9 mouse cellular contexts compared by ENCODE assay signal in genomic region chr3:146783645-146784225, GRCm38 (mm10). TPM values are rescaled to one million over a fixed set of nuclear protein-coding genes. Genes with fewer than 3 reads are reported as not detected.
A peak's percentile ranks its signal among the peaks of the same experiment; 100 is the strongest.
DNase-seq lines count a peak whose midpoint lies in the region; ATAC-seq and TF ChIP-seq lines count a peak whose summit lies in the region.
"Had no signal": no experiment of that assay in that cellular context is flagged by ENCODE, and none has a peak within 500 bp of the region (broad histone marks: within the 10 kb centered on the region; RNA-seq: fewer than 3 reads in every experiment).

No protein-coding gene starts in this region.

- TF ChIP-seq EP300 in stomach, postnatal 0 days (optimal IDR thresholded peaks at IDR 0.05), result no peak

- peaks cover 11% of the 10 kb centered on the region for H3K4me1 ChIP-seq in hindbrain, embryonic 14.5 days (replicated peaks; ENCODE audit: control insufficient read depth, insufficient read depth, low read length)
- H3K4me1 ChIP-seq in hindbrain, embryonic 12.5 days, result peaks cover 7% of the 10 kb centered on the region
- peaks cover 3% of the 10 kb centered on the region; the same call in 1 of the 2 replicates for H3K4me1 ChIP-seq in stomach, postnatal 0 days (replicated peaks; ENCODE audit: control insufficient read depth, insufficient read depth)

- H3K27ac ChIP-seq in hindbrain, embryonic 14.5 days, result peak overlapping the region; percentile 47; the same call in 1 of the 2 replicates
- H3K27ac ChIP-seq in hindbrain, embryonic 12.5 days, result no peak overlapping the region
- no peak overlapping the region for H3K27ac ChIP-seq in stomach, postnatal 0 days (replicated peaks)

- no peak overlapping the region for H3K4me3 ChIP-seq in hindbrain, embryonic 14.5 days (replicated peaks; ENCODE audit: low read length)
- H3K4me3 ChIP-seq in hindbrain, embryonic 12.5 days, result no peak overlapping the region
- H3K4me3 ChIP-seq in stomach, postnatal 0 days (ENCODE audit: low read depth, low read length), result no peak overlapping the region

- TF ChIP-seq CTCF in stomach, postnatal 0 days (IDR thresholded peaks at IDR 0.05; ENCODE audit: low read depth), result peak; percentile 77

- H3K4me2 ChIP-seq in hindbrain, embryonic 14.5 days (replicated peaks), result no peak overlapping the region
- H3K4me2 ChIP-seq in hindbrain, embryonic 12.5 days (replicated peaks), result no peak overlapping the region
- H3K4me2 ChIP-seq in stomach, postnatal 0 days (replicated peaks; ENCODE audit: low read depth), result no peak overlapping the region

- ATAC-seq in hindbrain, embryonic 14.5 days (ENCODE audit: low FRiP score), result peak; percentile 55
- ATAC-seq in hindbrain, embryonic 12.5 days (ENCODE audit: low FRiP score), result no peak
- ATAC-seq in stomach, postnatal 0 days (ENCODE audit: low FRiP score, low TSS enrichment), result no peak

- no peaks in the 10 kb centered on the region for H3K36me3 ChIP-seq in hindbrain, embryonic 14.5 days (replicated peaks; ENCODE audit: control insufficient read depth, insufficient read depth)
- H3K36me3 ChIP-seq in hindbrain, embryonic 12.5 days, result no peaks in the 10 kb centered on the region
- H3K36me3 ChIP-seq in stomach, postnatal 0 days (ENCODE audit: control insufficient read depth, insufficient read depth, low read length), result no peaks in the 10 kb centered on the region

- H3K9me3 ChIP-seq in hindbrain, embryonic 14.5 days (ENCODE audit: control insufficient read depth, low read length), result no peaks in the 10 kb centered on the region
- H3K9me3 ChIP-seq in hindbrain, embryonic 12.5 days (replicated peaks), result no peaks in the 10 kb centered on the region
- no peaks in the 10 kb centered on the region for H3K9me3 ChIP-seq in stomach, postnatal 0 days (ENCODE audit: control insufficient read depth, low read length)

- WGBS in hindbrain, embryonic 14.5 days, result 76% methylated on average over 7 of the region's 7 CpGs
- 89% methylated on average over 7 of the region's 7 CpGs for WGBS in hindbrain, embryonic 12.5 days
- WGBS in stomach, postnatal 0 days, result 57% methylated on average over 7 of the region's 7 CpGs

- no peaks in the 10 kb centered on the region for H3K27me3 ChIP-seq in hindbrain, embryonic 14.5 days (ENCODE audit: control insufficient read depth, insufficient read depth, low read length)
- H3K27me3 ChIP-seq in hindbrain, embryonic 12.5 days, result no peaks in the 10 kb centered on the region
- no peaks in the 10 kb centered on the region for H3K27me3 ChIP-seq in stomach, postnatal 0 days (ENCODE audit: control insufficient read depth, insufficient read depth, low read length)

- H3K9ac ChIP-seq in hindbrain, embryonic 14.5 days, result no peak overlapping the region
- H3K9ac ChIP-seq in hindbrain, embryonic 12.5 days, result no peak overlapping the region
- H3K9ac ChIP-seq in stomach, postnatal 0 days (ENCODE audit: low read length), result no peak overlapping the region

- DNase-seq in hindbrain, embryonic 14.5 days (ENCODE audit: low spot score), result peak; percentile 71
- DNase-seq in thymus, postnatal 14 days, result peak; percentile 38
- no peak for DNase-seq in thymus, adult 18-20 months
- peak; percentile 76 for DNase-seq in induced T-regulatory cell, adult 2 months (ENCODE audit: low read depth)
- no peak for DNase-seq in stomach, postnatal 0 days (ENCODE audit: low spot score)
- DNase-seq in right cerebral cortex, postnatal 36 days (ENCODE audit: low spot score in 2 of 2), result no peak
- no peak for DNase-seq in frontal cortex, postnatal 14 days (ENCODE audit: low spot score in 2 of 2)
- DNase-seq: cerebellum, postnatal 25 days had no signal

RNA-seq across cellular contexts. Expression of gene Prkacb, which starts 29.1 kb away (rescaled TPM):
- 216 and 258 TPM in 2 replicates for polyA plus RNA-seq in hindbrain, embryonic 14.5 days (2014; fragmentation: Nextera tagmentation; extraction: Ambion mirVana)
- 102 and 112 TPM in 2 replicates for polyA plus RNA-seq in hindbrain, embryonic 12.5 days (2016; fragmentation: Nextera tagmentation; extraction: Ambion mirVana)
- polyA plus RNA-seq in stomach, postnatal 0 days (2015; fragmentation: Nextera tagmentation; extraction: Ambion mirVana), result 27.8 and 28.8 TPM in 2 replicates

Comparison
In these comparisons a context has a peak if more than half of its experiments do, and no peak if none do; other contexts are left out.
1. DNase-seq: peak in hindbrain, embryonic 14.5 days (single experiment), thymus, postnatal 14 days (single experiment) and induced T-regulatory cell, adult 2 months (single experiment); none in thymus, adult 18-20 months (0 of 2), stomach, postnatal 0 days (single experiment), right cerebral cortex, postnatal 36 days (0 of 2) and frontal cortex, postnatal 14 days (0 of 2).